Mouse (Mus musculus) regulatory T cell (primary cell): ENCODE results near the gene Cnih2.
"Not testable (repeated sequence)": the region's sequence is repeated elsewhere in the genome, so short reads cannot be mapped to it uniquely, and the experiment has no call there.

Experiments
- in situ Hi-C: fragments of 300-600 bp; cut with MboI, MseI; formaldehyde crosslinking; loops from one replicate; pipeline ENCODE4 v1.15.1; 2025; ENCODE audit warnings: high pct_unique_total_duplicates

Cnih2 gene

DNA sequence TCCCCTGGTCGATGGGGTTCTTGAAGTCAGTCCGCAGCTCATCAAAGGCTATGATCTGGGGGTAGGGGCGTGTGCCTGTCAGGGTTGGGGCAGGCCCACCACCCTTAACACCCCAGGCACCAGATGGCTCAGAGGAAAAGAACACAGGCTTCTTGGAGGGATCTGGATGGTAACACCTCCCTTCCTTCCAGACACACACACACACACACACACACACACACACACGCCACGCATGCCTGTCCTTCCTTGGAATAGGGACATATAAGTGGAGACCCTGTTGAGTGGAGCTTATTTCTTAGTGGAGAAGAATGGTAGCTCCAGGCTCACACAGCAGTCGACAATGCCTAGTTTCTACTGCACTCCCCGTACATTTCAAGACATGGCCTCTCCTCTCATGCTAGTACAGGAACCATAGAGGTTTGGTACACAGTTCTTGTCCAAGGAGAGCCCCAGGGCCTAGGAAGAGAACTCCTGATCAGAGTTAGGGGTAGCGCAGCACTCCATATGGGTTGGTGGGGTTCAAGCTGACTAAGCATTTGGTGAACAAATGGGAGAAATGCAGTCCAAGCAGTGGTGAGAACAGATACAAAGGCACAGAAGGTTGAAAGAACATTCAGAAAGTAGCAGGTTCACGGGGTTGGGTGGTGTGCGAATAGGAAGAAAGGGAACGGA is 3.4 kb downstream of the Cnih2 start:
- in situ Hi-C loops: loop anchor here (10.0 kb wide), 2 partner anchors 50 to 280 kb away; partner anchors contain the start of genes Brms1, Gm21992 and Rbm14

DNA sequence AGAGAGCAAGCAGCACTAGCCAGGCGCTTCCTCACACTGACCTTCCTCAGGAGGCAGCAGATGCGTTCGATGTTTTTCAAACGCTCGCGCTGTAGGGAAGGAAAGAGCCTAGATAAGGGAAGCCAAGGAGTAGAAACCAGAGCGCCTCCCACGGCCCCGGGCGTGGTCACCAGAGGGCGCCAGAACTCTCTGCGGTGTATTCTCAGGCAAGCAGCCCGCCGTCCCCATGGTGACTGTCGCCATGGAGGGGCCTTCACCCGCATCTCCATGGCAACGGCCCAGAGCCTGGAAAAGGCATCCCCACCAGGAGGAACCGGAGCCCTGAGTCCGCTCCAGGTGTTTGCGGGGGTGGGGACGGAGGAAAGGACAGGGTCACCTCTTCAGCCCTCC is 4.1 kb downstream of the Cnih2 start:
- in situ Hi-C loops: loop anchor here (10.0 kb wide), 2 partner anchors 49 to 279 kb away; partner anchors contain the start of genes Brms1, Gm21992 and Rbm14

DNA sequence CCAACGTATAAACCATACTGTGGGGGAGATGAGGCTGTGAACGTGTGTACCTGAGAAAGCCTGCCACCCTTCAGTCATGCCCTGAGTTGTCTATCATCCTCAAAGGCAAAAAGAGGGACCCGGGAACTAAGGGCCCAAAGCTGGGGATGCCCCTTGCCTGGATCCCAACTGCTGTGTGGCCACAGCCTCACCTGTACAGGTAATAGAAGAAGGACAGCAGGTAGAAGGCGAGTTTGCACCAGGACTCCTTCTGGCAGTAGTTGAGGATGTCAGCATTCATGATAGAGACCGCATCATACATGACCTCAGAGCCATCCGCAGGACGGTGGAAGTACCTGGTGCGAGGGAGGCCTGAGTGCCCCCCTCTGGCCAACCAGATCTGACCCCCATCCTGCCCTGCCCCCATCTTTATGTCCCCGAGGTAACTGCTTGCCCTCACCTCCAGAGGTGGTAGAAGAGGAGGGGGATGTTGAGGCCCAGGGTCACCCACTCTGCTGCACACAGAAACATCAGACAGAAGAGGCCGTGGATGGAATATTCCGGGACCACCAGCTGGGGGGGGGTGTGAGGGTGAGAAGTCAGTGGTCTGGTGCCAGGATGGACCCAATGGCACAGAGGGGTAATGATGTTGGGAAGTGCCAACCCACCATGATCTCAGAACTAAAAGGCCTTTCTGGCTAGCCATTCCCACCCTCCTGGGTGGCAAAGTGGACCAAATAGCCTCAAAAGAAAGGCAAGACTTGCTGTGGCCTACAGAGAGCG is 4.7 kb downstream of the Cnih2 start:
- in situ Hi-C loops: loop anchor here (10.0 kb wide), 2 partner anchors 49 to 279 kb away; partner anchors contain the start of genes Brms1, Gm21992 and Rbm14

DNA sequence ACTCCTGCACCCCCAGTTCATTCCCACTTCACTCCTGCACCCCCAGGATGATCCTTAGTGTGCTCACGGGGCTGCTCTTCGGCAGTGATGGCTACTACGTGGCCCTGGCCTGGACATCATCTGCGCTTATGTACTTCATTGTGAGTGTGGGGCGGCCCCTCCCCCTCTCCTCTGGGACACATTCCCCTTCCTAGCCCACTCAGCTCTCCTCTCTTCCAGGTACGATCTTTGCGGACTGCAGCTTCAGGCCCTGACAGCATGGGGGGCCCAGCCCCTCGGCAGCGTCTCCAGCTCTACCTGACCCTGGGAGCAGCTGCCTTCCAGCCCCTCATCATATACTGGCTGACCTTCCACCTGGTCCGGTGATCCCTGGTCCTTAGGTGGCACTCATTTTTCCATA is 6.2 kb downstream of the Cnih2 start:
- in situ Hi-C loops: loop anchor here (10.0 kb wide), 2 partner anchors 47 to 277 kb away; partner anchors contain the start of genes Brms1, Gm21992 and Rbm14

DNA sequence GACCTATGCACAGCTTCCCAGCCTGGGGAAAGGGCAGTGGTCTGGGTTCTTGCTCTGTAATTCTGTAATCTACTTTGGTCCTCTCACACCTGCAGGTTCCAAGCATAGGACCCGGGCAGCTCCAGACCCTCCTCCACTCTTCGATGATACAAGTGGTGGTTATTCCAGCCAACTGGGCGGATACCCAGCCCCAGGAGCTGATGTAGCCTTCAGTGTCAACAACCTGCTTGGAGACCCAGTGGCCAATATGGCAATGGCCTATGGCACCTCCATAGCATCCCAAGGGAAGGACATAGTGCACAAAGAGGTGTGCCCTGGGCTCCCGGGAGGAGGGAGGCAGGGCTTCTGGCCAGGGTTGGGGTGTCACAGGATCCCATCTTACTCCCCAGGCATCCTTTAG is 9.0 kb downstream of the Cnih2 start:
- in situ Hi-C loops: no loop called here

DNA sequence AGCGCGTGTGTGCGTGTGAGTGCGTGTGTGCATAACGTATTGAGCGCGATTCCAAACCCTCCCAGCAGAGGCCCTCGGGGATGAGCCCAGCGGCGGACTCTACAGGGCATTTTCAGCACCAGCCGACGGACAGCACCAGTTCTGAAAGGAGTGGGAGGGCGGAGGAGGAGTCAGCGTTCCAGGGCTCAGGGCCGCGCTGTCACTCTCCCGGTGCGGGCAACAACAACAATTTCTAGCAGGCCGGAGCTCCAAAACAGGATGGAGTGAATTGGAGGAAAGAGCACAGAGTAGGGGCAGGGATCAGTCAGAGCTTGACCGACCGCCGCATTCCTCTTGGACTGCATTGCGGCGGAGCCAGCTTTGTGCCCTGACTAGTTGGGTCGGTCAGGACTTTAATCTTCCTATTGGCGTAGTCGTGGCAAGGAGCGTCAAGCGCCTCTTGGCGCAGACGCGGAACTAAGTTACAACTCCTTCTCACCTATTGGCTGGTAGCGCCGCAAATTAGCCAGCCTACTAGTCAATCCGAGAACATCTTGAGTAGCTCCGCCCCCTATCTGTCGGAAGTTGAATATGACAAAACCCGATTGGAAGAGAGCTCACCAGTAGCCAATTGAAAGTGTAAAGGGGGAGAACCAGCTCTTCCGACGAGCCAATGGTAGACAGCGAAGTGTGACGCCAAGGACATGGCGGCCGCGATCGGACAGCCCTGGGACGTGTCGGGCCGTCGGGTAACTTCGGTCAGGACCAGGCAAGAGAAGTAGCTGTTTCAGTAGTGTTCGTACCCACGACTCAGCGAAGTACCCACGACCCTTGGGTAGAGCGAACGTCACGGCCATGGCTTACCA is 10.2 kb downstream of the Cnih2 start, which contains the start of gene Yif1a:
Gene Yif1a, plus strand, starts transcription at position 655 of the 845 bp plus-strand sequence.
- in situ Hi-C loops: no loop called here

DNA sequence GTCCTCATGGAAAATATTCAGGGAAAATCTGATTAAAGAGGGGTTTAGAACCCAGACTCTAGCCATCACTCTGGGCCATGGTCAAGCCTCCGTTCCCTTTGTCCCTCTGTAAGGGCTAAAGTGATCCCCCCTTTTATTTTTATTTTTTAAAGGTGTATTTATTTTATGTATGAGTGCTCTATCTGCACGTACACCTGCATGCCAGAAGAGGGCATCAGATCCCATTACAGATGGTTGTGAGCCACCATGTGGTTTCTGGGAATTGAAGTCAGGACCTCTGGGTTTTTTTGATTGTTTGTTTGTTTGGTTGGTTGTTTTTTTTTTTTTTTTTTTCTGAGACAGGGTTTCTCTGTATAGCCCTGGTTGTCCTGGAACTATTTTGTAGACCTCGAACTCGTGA is 11.8 kb downstream of the Cnih2 start:
- in situ Hi-C loops: not testable (repeated sequence)

DNA sequence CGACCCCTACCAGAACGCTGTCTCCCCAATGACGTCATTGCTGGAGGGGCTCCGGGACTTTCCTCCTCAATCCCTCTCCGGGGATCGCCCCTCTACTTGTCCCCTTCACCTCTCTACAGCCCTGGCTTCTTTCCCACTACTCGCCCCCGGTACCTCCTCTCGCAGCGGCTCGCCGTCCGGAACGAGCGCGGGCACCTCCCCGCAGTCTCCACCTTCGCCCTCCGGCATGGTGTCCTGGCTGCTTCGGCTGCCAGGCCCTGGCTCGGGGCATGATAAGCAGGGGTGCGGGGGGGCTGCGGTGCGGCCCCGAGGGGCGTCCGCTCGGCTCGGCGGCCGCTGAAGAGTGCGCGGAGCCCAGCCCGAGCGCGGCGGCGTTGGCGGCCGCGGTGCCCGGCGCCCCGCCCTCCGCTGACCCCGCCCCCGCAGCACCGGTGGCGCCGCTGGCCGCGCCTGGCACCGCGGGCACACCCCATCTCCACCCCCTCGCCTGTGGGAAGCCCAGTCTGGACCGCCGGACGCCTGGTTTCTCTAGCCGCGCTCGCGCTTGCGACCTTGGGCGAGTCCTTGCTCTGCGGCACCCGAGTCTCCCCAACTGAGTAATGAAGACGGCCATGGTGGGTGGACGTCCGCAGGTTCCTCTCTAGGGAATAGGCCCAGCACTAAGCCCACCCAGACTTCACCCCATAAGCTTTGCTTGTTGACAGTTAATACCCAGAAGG is 13.0 kb downstream of the Cnih2 start, which contains the start of gene Tmem151a:
Gene Tmem151a, minus strand, starts transcription at position 387 of the 719 bp plus-strand sequence.
- in situ Hi-C loops: no loop called here

DNA sequence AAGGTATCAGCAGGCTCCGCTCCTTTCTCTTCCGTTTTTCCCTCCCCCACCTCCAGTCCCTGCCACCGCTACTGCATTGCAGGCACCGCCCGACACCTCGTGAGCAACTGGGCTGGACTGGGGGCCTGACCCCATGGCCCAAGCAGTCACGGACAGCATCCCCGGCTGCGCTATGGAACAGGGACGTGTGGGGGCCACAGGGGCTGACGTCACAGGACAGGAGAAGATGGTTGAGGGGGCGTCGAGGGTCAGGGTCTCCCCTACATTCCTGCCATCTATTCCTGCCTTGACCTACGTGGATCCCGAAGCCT is 13.5 kb downstream of the Cnih2 start:
- in situ Hi-C loops: no loop called here

DNA sequence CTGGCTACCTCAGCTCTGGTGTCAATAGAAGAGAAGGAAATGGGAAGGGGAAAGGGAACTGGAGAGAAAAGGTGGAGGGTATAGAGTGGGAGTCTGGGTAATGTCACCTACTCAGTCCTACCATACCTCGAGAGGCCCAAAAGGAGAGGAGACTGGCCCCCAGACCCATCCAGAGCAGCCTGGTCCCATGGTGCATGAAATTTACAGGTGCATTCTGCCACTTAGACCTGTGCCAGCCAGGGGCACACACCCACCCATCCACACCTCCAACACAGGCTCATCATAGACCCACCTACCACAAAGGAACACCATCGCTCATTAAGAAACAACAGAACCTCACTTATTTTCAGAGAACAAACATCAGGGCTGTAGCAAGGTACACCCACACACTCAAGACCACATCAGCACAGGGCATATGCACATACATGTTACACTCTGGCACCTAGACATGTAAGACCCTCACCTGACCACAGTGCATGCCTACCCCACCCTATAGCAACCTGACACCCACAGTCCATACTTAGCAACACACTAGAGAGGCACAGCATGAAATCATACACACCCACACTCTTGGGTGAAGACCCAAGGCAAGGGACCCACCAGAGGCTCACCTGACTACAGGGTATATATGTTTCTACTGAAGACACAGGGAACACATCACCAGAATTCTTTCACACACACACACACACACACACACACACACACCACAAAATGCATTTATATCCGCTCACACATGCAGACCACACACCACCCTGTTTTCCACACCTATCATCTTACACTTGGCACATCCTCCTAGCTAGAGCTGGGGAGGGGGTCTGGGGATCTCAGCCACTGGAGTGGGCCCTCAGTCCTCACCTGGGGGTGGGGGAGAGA is 14.1 kb downstream of the Cnih2 start:
- in situ Hi-C loops: no loop called here

DNA sequence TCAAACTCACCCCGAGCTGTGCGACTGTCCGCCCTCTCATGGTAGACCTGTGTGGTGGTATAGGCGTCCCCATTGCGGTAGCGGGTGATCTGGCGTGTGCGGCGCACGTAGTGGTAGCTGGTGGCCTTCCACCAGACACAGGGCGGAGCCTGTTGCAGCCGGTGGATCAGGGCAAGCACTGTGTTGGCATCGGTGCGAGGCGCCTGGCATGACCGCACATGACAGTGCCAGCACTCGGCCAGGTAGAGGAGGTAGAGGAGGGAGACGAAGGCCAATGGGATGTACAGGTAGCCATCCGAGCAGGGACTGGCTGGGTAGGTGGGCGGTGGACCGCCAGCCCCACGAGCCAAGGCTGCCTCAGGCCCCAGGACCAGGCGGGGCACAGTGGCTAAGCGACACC is 15.7 kb downstream of the Cnih2 start:
- in situ Hi-C loops: no loop called here

DNA sequence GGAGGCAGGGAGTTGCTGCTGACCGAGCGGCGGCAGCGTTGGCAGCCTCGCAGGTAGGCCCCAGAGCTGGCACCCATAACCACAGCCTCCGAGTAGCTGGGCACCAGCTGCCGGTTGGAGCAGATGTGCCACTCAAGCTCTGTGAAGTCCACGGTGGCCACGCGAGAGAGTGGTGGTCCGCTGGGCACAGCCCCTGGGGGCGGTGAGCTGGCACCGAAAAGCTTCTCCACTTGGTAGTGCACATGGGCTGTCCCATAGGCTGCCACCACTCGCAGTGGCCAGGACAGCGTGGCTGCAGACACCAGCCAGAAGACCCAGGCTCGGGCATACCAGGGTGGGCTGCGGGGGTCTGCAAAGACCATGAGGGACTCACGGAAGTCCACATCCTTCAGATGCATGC is 16.3 kb downstream of the Cnih2 start:
- in situ Hi-C loops: no loop called here

DNA sequence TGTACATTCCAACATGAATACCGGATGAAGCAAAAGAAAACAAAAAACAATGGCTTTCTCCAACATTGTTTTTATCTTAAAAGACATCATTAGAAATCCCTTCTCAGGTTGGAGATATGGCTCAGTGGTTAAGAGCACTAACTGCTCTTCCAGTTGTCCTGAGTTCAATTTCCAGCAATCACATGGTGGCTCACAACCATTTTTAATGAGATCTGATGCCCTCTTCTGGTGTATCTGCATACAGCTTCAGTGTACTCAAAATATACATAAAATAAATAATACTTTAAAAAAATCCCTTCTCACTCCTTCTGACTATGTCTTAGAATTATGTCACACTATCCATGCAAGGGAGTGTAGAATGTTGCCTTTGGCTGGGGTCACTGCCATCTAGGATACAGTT is 19.0 kb downstream of the Cnih2 start:
- in situ Hi-C loops: loop anchor here (5.0 kb wide), 1 partner anchor 52 kb away; no protein-coding TSS in a partner anchor

DNA sequence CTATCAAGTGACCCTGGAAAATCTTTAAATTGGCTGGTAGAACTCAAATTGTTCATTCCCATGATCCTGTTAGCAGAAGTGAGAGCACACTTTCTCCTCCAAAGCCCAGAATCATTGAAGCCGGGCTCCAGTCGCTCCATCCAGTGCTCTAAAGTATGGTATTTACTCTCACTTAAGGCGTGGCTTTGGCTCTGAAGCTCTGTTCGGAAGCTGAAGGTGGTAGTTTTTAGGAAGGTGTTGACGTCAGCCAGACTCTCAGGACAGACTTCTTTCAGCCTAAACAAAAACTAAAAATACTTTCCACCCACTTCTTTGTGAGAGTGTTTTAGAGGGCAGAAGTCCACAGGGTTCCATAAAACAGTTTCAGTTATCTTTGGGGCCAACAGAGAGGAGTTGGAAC is 24.8 kb downstream of the Cnih2 start:
- in situ Hi-C loops: no loop called here

DNA sequence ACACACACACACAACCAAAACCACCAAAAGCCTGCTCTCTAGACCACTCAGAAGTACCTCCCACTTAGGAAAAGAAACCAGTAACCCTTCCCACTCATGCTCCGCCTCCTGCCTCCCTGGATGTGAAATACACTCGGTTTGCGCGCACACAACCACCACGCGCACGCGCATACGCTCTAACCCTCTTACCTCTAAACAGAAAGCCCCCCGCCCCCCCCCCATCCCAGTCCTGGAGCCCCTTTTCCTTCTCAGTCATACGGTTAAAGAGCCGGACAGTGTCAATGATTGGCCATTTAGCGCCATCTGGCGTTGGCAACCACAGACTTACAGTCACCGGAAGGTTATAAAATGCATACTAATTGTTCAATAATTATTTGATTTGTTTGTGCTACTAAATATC is 25.3 kb downstream of the Cnih2 start:
- in situ Hi-C loops: no loop called here

DNA sequence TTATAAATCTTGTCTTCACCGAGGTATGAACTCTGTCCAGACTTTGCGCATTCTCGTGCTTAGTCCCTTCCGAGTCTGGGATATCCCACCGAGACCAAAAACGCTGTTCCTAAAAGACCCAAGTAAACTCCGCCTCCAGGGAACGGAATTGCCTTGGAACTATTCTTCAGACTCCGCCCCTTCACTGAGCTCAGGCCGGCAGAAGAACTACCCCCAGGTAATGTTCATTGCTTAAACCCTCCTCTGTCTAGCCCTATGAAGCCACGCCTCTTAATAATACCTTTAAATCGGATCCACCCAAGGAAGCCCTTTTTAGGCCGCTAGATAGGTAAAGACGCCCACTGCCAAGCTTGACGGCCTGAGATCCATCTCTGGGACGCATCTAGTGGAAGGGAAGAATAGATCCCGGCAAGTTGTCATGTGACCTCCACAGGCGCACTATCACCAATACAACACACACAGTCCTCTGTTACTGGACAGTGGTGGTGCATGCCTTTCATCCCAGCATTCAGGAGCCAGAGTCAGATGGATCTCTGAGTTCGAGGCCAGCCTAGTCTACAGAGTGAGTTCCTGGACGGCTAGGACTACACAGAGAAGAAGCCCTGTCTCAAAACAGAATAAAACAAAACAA is 25.8 kb downstream of the Cnih2 start:
- in situ Hi-C loops: no loop called here

DNA sequence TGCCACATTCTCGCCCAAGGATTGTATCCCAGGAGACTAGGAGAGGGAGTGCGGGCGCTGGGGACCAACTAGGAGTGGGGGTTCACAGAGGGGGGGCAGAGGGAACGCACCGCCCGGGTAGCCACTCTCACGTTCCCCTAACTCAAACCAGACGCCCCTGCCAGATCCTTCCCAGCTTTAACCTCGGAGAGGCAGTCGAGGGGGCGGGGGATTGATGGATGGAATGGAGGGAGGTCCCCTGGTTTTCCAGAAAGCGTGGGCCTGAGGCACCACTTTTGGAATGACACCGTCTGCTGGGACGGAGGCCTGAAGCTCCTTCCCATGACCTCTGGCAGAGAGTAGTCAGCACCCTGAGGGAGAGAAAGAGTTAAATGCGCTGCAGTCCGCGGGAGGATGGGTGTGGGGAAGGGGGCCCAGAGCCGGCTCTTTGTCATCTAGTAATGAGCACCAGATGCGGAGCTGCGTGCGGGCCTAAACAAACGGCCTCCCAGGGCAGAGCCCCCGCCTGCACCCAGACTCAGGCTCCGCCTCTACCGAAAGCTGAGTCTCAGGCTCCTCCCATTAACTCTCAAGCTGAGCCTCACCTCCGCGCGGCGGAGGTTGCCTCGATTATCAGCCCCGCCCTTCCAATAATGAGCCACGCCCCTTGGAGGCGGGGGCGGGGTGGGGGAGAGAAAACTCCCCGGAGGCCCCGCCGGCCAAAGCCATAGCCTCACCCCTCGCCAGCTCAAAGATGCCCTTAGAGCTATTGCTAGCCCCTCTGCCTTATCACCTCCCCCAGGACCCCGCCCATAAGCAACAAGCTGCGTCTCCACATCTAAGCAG is 26.6 kb downstream of the Cnih2 start:
- in situ Hi-C loops: no loop called here

DNA sequence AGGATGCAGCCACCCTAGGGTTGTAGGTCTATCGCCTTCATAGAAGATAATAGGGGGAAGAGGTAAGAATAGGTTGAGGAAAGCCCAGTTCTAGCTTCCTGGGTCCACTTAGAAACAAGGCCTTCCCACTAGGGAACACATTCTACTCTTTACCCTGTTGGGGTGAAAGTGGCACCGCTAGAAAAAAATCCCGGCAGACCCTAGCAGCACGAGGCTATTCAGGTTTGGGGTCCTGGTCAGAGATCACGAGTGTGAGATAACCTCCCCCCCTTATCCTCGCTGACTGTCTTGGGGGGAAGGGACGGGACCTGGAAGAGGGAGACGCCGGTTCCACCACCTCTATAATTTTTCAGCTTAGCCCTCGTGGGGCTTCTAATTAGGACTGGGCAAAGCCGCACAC is 27.2 kb downstream of the Cnih2 start:
- in situ Hi-C loops: no loop called here

DNA sequence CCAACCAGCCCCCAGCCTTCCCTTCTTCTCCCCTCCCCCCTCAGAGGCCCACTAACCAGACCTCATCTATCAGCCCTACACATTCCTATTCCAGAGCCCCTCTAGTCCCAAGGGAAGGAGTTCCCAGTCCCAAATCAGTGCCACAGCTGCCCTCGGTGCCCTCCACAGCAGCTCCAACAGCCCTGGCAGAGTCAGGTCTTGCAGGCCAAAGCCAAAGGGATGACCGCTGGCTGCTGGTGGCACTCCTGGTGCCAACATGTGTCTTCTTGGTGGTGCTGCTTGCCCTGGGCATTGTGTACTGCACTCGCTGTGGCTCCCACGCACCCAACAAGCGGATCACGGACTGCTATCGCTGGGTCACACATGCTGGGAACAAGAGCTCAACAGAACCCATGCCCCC is 28.3 kb downstream of the Cnih2 start:
- in situ Hi-C loops: no loop called here
